Mouse (Mus musculus) limb, embryonic 15.5 days (tissue): ENCODE data around the gene Arhgap42. TPM values are rescaled to one million over a fixed set of nuclear protein-coding genes. Genes with fewer than 3 reads are reported as not detected.

Experiments used
- ATAC-seq: fragments of 200-750 bp; cut with Nextera tagmentation; 2 replicates; pipeline ENCODE4 v1.8.0; 2017; ENCODE audit warnings: low read depth, moderate TSS enrichment; ENCODE audit not compliant: insufficient number of reproducible peaks, low FRiP score, low TSS enrichment
- H3K27ac ChIP-seq: fragments of 300-500 bp; sonication (generic); 2 replicates; pipeline ENCODE4 v1.5.1; 2015; ENCODE audit warnings: moderate library complexity, mild to moderate bottlenecking, inconsistent platforms
- H3K27me3 ChIP-seq: fragments of 300-500 bp; sonication (generic); 2 replicates; pipeline ENCODE4 v1.6.1; 2015; ENCODE audit warnings: inconsistent platforms
- H3K36me3 ChIP-seq: fragments of 300-500 bp; sonication (generic); 2 replicates; pipeline ENCODE4 v1.6.1; 2015; ENCODE audit warnings: inconsistent platforms
- H3K4me1 ChIP-seq: fragments of 300-500 bp; sonication (generic); 2 replicates; pipeline ENCODE4 v1.6.1; 2015; ENCODE audit warnings: inconsistent platforms
- H3K4me2 ChIP-seq: fragments of 300-500 bp; sonication (generic); 2 replicates; pipeline ENCODE4 v1.6.1; 2015; ENCODE audit warnings: mild to moderate bottlenecking, inconsistent platforms
- H3K4me3 ChIP-seq: fragments of 300-500 bp; sonication (generic); 2 replicates; pipeline ENCODE4 v1.5.1; 2015; ENCODE audit warnings: mild to moderate bottlenecking, inconsistent platforms
- H3K9ac ChIP-seq: fragments of 300-500 bp; sonication (generic); 2 replicates; pipeline ENCODE4 v1.6.1; 2015; ENCODE audit warnings: inconsistent platforms
- H3K9me3 ChIP-seq: fragments of 300-500 bp; sonication (generic); 2 replicates; pipeline ENCODE4 v1.6.1; 2016; ENCODE audit warnings: inconsistent platforms
- WGBS: fragments of 180-500 bp; shearing (Covaris S2); methylation state at CpG from one replicate; pipeline ENCODE4 v1.1.7; 2015; 5-methylcytosine and 5-hydroxymethylcytosine counted together
- polyA plus RNA-seq: library from polyadenylated mRNA; unstranded; fragments of >200 nt; fragmentation: Nextera tagmentation; extraction: Ambion mirVana; gene quantifications from 2 replicates; pipeline ENCODE4 v1.2.1, GENCODE M21; 2015

Gene Arhgap42
- polyA plus RNA-seq, 1 experiment from 2014 or later, result 49.5 TPM

DNA sequence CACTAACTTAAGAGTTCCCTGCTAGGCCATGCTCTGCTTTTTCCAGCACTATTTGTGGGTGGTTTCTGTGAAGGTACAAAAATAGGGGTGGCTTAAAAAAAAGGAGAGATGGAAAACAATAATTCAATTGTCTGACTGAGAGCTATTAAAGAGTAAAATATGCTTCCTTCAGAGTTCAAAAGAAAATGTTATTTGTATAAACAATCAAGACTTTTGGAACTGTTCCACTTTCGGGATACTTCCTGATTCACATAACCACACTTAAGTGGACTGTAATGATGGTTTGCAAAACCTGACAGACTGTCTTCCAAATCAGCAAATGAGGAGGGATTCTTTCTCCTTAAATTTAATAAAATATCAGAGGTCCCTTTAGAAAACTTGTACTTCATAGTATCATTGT is 65.8 kb downstream of the Arhgap42 start:
- WGBS, result 73% methylated on average over 1 of the region's 1 CpGs
- no peak for ATAC-seq
- Histone ChIP-seq H3K27ac (no peak overlapping the region), H3K9ac (no peak overlapping the region), H3K4me2 (no peak overlapping the region), H3K4me3 (no peak overlapping the region), H3K27me3 (no peaks in the 10 kb centered on the region), H3K9me3 (no peaks in the 10 kb centered on the region), H3K36me3 (no peaks in the 10 kb centered on the region), H3K4me1 (peaks cover 13% of the 10 kb centered on the region)

DNA sequence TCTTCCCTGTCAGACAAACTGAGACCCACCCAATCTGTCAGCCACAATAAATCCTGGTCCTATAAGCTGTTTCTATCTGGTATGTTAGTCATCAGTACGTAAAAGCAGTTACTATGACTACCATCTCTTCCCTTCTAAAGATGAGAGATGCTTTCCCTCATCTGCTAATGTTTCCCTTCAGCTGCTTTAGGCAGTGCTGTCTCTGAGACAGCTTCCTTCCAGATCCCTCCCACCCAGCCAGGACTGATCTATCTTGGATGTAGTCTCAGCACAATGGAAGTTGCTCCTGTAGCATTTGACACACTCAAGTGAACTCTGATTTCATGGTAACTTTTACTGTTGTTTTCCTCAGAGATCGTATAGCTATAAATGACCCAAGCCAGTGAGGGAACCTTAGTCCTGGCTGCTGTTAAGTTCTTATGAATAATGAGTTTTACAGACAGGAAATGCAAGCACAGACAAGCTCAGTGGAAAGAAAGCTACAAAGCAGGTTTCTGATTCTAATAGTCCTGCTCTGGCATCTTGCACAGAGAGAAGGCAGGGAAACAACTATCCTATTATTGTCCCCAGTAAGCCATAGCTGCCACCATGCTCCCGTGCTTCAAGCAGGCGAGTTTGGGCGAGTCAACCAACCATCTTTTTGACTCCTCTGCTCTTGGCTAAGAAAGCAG is 67.6 kb downstream of the Arhgap42 start:
- Histone ChIP-seq H3K4me1 (peaks cover 15% of the 10 kb centered on the region), H3K36me3 (no peaks in the 10 kb centered on the region), H3K27me3 (no peaks in the 10 kb centered on the region), H3K27ac (peak overlapping the region; percentile 63), H3K4me3 (no peak overlapping the region), H3K9me3 (no peaks in the 10 kb centered on the region), H3K9ac (no peak overlapping the region), H3K4me2 (no peak overlapping the region)
- no peak for ATAC-seq
- 37% methylated on average over 5 of the region's 5 CpGs for WGBS

DNA sequence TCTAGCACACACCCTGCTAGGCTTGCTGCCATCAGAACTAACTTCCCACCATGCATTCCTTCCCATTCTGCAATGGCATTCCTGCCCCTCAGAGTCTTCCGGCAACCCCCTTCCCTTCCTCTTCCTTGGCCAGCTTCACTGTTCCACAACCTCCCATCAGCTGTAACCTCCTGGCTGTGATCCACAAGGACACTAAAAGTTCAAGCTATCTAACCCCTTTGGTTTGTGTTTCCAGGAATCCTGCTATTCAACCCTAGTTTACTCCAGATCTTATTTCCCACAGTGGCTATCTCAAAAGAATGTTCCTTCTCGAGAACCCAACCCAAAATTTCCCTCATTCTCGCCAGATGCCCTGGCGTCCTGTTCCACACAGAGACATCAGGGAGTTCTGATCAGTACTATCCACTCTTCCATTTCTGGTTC is 73.2 kb downstream of the Arhgap42 start:
- WGBS, result 63% methylated on average over 4 of the region's 4 CpGs
- H3K27me3 ChIP-seq, result no peaks in the 10 kb centered on the region
- H3K4me1 ChIP-seq, result peaks cover 8% of the 10 kb centered on the region
- H3K9me3 ChIP-seq, result no peaks in the 10 kb centered on the region
- H3K4me2 ChIP-seq, result no peak overlapping the region
- H3K4me3 ChIP-seq, result no peak overlapping the region
- no peak overlapping the region for H3K27ac ChIP-seq
- H3K9ac ChIP-seq, result no peak overlapping the region
- no peak for ATAC-seq
- H3K36me3 ChIP-seq, result no peaks in the 10 kb centered on the region

DNA sequence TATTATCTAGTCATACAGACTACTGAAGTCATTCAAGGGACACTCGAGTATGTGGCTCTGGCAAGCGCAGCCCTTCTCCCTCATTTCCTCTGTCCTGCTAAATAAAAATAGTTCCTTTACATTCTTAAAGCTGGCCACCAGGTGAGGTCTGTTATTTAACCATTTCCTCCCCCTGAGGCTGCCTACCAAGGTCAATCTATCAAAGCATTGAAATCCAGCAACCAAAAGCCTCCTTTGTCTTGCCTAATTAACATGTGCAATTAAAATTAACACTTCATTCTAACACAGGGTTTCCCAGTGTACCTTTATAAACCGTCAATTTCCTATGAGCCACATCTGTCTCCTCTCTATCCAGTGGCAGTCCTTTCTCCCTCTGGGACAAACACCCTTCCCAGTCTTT is 78.2 kb downstream of the Arhgap42 start:
- H3K27ac ChIP-seq, result no peak overlapping the region
- H3K4me3 ChIP-seq, result no peak overlapping the region
- H3K36me3 ChIP-seq, result no peaks in the 10 kb centered on the region
- H3K4me1 ChIP-seq, result peaks cover 4% of the 10 kb centered on the region
- H3K4me2 ChIP-seq, result no peak overlapping the region
- no peaks in the 10 kb centered on the region for H3K27me3 ChIP-seq
- no peaks in the 10 kb centered on the region for H3K9me3 ChIP-seq
- H3K9ac ChIP-seq, result no peak overlapping the region
- WGBS, result 27% methylated on average over 3 of the region's 3 CpGs
- ATAC-seq, result no peak

DNA sequence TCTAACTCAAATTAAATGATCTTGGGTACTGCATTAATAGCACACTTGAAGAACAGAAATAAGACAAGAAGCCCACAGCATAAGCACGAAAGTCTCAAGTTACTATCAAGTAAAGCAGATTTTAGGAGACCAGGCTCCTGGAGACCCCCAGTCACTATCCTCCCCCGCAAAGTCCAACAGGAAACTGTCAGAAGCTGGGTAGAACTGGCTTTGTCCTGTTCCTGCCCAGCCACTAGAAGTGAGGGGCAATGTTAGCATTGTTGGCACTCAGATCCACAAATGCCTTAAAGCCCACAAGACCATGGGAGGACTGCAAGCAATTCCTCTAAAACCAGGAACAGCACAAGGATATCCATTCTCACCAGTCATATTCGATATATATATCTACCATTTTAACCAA is 80.7 kb downstream of the Arhgap42 start:
- H3K4me3 ChIP-seq, result no peak overlapping the region
- no peak overlapping the region for H3K9ac ChIP-seq
- H3K9me3 ChIP-seq, result no peaks in the 10 kb centered on the region
- ATAC-seq, result no peak
- H3K36me3 ChIP-seq, result no peaks in the 10 kb centered on the region
- no peaks in the 10 kb centered on the region for H3K27me3 ChIP-seq
- WGBS, result 82% methylated on average over 3 of the region's 3 CpGs
- H3K27ac ChIP-seq, result no peak overlapping the region
- H3K4me1 ChIP-seq, result peaks cover 4% of the 10 kb centered on the region
- H3K4me2 ChIP-seq, result no peak overlapping the region

DNA sequence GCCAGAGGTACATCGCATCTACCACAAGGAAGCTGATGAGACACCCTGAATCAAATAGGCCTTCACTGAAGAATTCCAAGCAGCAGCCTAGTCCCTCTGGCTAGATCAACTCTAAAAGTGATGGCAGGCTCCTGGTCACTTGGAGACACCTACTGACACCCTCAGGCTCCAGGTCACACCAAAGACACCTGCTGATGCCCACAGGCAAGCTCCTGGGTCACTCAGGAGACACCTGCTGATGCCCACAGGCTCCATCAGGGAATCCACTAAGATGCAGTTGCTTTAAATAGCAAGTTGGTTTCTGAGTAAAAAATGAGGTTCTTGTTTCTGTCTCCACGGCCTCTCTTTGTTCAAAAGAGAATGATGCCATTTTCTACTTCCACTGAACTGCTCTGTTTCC is 81.5 kb downstream of the Arhgap42 start:
- no peak for ATAC-seq
- Histone ChIP-seq H3K9ac (no peak overlapping the region), H3K4me1 (peaks cover 4% of the 10 kb centered on the region), H3K4me2 (no peak overlapping the region), H3K36me3 (no peaks in the 10 kb centered on the region), H3K4me3 (no peak overlapping the region), H3K27ac (no peak overlapping the region), H3K9me3 (no peaks in the 10 kb centered on the region), H3K27me3 (no peaks in the 10 kb centered on the region)
- 73% methylated on average over 2 of the region's 2 CpGs for WGBS

DNA sequence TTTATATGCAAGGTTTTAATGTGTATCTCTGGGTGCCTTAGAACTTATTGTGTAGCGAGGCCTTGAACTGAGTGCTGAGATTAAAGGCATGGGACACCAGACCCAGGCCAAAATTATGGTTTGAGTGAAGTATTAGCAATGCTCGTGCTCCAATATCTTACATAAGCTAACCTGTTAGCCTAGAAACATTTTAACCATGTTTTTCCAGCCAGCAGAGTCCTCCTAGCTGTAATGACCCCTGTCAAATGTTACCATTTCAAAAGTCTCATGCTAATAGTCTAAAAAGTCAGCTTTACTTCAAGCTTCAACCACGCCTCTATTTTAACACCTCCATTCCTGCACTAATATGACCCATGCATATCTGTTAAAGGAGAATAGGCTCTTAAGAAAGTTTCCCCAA is 84.3 kb downstream of the Arhgap42 start:
- Histone ChIP-seq H3K4me2 (no peak overlapping the region), H3K9me3 (no peaks in the 10 kb centered on the region), H3K9ac (no peak overlapping the region), H3K4me3 (no peak overlapping the region), H3K4me1 (peaks cover 4% of the 10 kb centered on the region), H3K27me3 (no peaks in the 10 kb centered on the region), H3K36me3 (no peaks in the 10 kb centered on the region), H3K27ac (no peak overlapping the region)
- ATAC-seq, result no peak
- WGBS, result 83% methylated on average over 3 of the region's 3 CpGs

DNA sequence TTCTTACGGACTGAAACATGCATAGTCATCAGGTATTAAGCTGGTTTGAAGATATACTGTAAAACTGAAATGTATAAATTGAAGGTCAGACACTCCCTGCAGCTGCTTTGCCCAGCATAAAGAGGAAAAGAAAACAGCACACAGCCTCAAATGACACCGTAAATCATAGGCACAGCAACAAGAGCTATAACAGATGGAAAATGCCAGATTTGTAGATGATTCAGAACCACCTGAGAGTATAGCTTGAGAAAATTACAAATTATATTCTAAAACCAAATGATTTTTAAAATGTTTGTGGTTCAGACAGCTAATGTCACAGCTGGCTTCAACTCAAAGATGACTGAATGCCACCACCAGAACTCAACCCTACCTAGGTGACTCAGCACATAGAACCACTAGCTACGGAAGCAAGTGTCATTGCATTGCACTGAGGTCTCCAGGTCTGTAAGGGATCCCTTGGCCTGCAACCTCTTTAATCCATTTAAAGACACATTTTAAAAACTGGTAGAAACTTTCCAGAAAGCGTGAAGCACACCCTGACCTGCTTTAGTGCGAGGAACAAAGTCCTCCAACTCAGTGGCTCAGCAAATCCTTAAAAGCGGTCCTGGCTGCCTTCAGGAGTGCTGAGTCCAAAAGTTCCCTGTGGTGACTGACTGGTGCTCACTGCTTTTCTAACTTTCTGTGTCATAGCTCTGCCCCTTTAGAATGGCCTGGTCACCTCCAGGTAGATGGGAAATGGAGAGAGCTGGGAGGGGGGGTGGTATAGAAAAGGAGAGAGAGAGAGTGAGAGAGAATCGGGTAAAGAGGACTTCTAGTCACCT is 94.4 kb downstream of the Arhgap42 start:
- 70% methylated on average over 7 of the region's 7 CpGs for WGBS
- Histone ChIP-seq H3K4me2 (no peak overlapping the region), H3K4me3 (no peak overlapping the region), H3K27me3 (no peaks in the 10 kb centered on the region), H3K9me3 (no peaks in the 10 kb centered on the region), H3K9ac (no peak overlapping the region), H3K4me1 (peaks cover 41% of the 10 kb centered on the region), H3K27ac (no peak overlapping the region; the same call in 1 of the 2 replicates), H3K36me3 (no peaks in the 10 kb centered on the region)
- ATAC-seq, result no peak

DNA sequence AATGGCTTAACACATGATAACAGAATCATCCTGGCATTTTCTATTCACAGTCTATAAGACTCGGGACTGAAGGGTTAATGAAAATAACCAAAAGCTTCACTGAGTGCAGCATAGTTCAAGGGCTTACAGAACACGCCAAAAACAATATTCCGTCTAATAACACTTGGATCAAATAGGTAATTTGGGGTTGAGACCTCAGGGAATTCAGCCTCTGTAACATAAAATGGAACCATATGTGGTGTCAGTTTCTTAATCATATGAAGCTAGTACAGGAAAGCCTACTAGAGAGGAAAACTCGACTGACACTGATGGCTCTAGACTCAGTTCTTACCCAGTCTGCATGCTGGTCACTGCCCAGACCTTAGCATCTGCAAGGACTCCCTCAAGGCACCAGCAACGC is 95.8 kb downstream of the Arhgap42 start:
- H3K4me3 ChIP-seq, result no peak overlapping the region
- H3K4me2 ChIP-seq, result no peak overlapping the region; the same call in 1 of the 2 replicates
- ATAC-seq, result peak; percentile 63
- H3K9ac ChIP-seq, result no peak overlapping the region
- H3K4me1 ChIP-seq, result peaks cover 41% of the 10 kb centered on the region
- H3K27ac ChIP-seq, result peak overlapping the region; percentile 76
- H3K36me3 ChIP-seq, result no peaks in the 10 kb centered on the region
- H3K27me3 ChIP-seq, result no peaks in the 10 kb centered on the region
- WGBS, result 33% methylated on average over 5 of the region's 5 CpGs
- H3K9me3 ChIP-seq, result no peaks in the 10 kb centered on the region

DNA sequence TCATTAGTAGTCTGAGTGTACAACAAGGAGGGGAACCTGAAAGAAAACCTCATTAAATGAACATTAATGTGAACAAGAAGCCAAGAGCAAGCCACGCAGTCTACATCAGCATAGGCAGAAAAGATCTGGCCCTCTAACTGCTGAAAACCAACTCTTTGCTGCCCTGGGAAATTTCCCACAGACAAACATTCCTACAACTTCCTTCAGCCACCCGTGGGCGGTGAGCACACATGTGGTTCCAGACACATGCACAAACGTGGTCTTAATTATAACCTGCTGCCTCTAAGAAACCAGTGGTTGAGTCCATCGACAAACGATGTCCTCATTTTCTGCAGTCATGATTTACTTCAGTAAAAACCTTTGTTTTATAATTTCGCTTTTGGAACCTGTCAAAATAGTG is 96.3 kb downstream of the Arhgap42 start:
- Histone ChIP-seq H3K27ac (peak overlapping the region; percentile 76), H3K4me1 (peaks cover 41% of the 10 kb centered on the region), H3K9me3 (no peaks in the 10 kb centered on the region), H3K4me3 (no peak overlapping the region), H3K9ac (no peak overlapping the region), H3K36me3 (no peaks in the 10 kb centered on the region), H3K4me2 (no peak overlapping the region; the same call in 1 of the 2 replicates), H3K27me3 (no peaks in the 10 kb centered on the region)
- WGBS, result 22% methylated on average over 7 of the region's 7 CpGs
- 0 out of 2 replicates have a peak, but pooled peaks have one; percentile 47 for ATAC-seq

DNA sequence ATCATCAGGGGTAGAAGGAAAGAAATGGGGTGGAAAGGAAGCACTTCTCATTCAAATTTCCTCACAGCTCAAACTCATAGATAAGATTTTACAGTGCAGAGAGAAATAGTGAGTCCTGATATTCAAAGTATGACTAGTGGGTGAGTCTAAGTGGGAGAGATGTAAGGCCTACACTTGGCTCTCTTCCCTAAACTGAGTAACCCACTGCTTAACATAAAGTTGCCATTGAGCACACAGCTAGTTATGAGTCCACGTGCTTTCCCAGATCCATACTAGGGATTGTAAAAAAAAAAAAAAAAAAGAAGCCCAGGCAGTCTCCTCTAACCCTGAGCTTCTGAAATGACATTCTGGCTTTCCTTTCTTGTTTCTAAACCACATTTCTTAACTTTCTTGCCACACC is 96.8 kb downstream of the Arhgap42 start:
- peak overlapping the region; percentile 76 for H3K27ac ChIP-seq
- no peak overlapping the region for H3K4me2 ChIP-seq
- H3K9me3 ChIP-seq, result no peaks in the 10 kb centered on the region
- ATAC-seq, result 0 out of 2 replicates have a peak, but pooled peaks have one; percentile 1
- no peak overlapping the region for H3K4me3 ChIP-seq
- H3K27me3 ChIP-seq, result no peaks in the 10 kb centered on the region
- no peak overlapping the region for H3K9ac ChIP-seq
- peaks cover 41% of the 10 kb centered on the region for H3K4me1 ChIP-seq
- WGBS, result 19% methylated on average over 1 of the region's 1 CpGs
- H3K36me3 ChIP-seq, result no peaks in the 10 kb centered on the region

DNA sequence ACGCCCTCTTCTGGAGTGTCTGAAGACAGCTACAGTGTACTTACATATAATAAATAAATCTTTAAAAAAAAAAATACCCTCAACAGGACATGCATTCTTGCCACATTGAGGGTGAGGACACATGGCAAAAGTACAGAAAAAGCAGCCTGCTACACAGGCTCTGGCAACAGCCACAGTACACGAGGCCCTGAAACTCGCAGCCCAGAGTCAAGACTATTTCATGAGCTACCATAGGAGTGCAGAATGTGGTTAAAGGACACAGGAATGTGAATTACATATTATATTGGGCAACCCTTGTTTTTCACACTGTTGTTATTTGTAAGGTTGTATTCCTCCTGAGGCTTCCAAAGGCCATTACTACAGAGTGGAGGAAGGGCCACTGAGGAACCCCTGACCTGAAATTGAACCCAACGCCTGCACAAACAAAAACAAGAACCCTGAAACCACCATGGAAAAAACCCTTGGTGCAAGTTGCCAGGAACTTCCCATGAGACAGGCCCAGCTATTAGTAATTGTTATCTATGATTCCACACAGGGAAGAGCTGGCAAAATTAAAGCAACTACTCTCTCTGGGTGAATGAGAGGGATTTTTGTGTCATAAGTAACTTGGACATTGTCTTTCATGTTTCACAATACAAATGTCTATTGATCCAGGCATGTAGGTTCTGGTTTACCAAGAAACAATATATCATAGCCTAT is 109.8 kb downstream of the Arhgap42 start:
- H3K4me3 ChIP-seq, result no peak overlapping the region
- H3K36me3 ChIP-seq, result no peaks in the 10 kb centered on the region
- peaks cover 10% of the 10 kb centered on the region; the same call in 1 of the 2 replicates for H3K4me1 ChIP-seq
- no peaks in the 10 kb centered on the region for H3K9me3 ChIP-seq
- WGBS, result 80% methylated on average over 4 of the region's 4 CpGs
- ATAC-seq, result no peak
- H3K9ac ChIP-seq, result no peak overlapping the region
- H3K27ac ChIP-seq, result no peak overlapping the region
- H3K27me3 ChIP-seq, result no peaks in the 10 kb centered on the region
- no peak overlapping the region for H3K4me2 ChIP-seq
